Mouse (Mus musculus) erythroblast, embryonic 14.5 days (primary cell): ENCODE measurements around the gene Gpr146.

Experiments used
- GATA1 ChIP-seq: IDR thresholded peaks from 2 replicates; pipeline ENCODE4 v1.6.1; 2012; ENCODE audit warnings: low read length, inconsistent platforms, mixed read lengths
- TAL1 ChIP-seq: IDR thresholded peaks from 3 replicates; pipeline ENCODE4 v1.6.1; 2012; ENCODE audit warnings: low read length, inconsistent platforms, mixed read lengths

DNA sequence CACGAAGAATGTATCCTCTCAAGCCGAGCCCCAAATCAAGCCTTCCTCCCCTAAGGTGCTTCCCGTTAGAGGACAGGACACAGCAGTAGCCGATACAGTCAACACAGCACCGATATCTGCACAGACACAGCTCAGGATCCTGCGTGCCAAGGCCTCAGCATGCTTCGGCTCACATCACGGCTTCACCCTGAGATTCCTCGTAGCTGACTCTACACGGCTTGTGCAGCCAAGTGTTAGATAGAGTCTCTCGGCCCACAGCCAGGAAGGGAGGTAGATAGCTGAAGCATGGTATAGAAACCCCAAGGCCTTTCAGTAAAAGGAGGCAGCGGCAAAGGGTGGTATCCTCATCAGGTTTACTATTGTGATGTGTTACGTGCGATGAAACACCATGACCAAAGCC, 22.5 kb downstream of the Gpr146 start:
- TF ChIP-seq TAL1: no peak
- no peak for TF ChIP-seq GATA1
